Mouse (Mus musculus) R1 (cell line): Measurements from ENCODE around the gene Cox5b.
A peak's percentile ranks its signal among the peaks of the same experiment; 100 is the strongest.

Experiments
- DNase-seq: peaks from one replicate; pipeline ENCODE4 v3.0.0-alpha.2; 2018; ENCODE audit warnings: low read depth, low spot score

Cox5b gene

DNA sequence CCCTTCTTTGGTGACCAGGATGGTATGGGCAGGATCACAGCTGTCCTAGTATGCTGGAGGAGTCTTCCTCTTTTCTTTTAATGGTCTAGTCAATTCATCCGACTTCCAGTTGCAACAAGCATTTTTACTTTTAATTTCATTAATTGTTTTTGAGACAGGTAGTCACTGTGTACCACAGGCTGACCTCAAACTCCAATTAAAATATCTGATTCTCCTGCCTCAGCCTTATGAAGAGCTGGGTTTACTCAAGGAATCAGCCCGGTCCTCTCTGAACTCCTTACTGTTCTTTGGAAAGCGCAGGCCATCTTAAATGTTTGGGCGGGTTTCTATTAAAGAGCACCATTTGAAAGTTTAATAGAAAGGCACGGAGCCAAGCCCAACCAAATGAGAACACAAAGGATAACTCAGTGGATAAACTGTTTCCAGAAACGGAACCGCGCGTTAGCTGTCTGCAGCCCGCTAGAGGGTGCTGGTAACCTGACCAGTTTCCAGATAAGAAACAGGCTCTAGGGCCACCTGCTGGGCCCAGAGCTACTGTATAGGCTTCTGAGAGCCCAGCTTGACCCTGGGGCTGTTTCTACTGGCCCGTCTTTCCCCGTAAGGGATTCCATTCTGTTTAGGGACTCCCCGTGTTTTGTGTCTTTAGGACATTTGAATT lies 7.3 kb upstream of the Cox5b start:
- DNase-seq, result peak; percentile 92

DNA sequence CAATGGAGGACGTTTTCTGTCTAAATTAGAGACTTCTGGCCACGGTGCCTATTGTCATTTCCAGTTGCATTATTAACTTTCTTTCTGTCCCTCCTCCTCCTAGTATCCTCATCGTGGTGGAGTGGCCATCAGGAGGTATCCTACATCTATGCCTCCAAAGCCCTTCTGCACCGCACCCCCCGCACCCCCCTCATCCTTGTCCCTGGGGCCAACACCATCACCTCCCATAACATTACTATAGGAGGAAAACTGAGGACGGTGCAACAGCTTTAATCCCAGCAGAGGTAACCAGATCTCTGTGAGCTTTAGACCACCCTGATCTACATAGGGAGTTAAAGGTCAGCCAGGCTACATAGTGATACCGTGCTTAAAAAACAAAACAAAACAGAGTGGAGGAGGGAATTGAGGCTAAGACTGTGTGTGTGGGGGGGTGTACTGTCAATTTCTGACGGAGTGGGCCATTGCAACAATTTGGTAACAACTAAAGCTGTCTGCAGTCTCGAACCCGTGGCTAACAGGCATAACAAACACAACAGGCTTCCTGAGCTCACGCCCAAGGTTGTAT lies 496 bp upstream of the Cox5b start:
- no peak for DNase-seq

DNA sequence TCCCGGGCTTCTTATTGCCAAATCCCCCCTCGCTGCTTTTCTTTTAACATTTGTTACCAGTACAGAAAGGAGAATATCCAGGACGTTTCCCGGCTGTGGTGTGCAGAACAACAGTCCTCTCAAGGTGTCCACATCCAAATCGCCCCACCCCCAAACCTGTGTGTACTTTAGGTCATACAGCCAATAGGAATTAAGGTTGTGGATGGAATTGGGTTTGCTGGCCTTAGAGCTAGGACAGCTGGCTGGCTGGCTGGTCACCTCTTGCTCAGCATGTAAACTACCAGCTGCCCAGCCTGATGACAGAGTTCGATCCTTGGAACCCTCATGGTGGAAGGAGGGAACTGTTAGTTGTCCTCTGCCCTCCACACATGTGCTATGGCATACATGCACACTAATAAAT lies 3.6 kb downstream of the Cox5b start:
- no peak for DNase-seq

DNA sequence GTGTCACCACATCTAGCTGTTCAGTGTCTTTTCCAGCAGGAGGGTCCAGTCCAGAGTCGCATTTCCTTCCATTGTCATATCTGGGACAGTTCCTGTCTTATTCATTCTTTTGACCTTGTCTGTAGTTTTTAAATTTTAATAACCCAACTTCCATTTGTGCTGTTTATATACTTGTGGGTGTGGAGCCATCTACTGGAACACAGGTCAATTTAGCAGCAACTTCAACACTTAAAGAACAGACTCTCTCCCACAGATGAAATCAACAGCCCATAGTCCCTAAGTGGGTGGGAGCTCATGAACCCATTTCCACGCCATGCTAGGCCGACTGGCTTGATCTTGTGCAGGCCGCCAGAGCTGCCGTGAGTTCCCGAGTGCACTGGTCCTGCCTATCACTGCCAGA lies 5.2 kb downstream of the Cox5b start:
- DNase-seq, result no peak

DNA sequence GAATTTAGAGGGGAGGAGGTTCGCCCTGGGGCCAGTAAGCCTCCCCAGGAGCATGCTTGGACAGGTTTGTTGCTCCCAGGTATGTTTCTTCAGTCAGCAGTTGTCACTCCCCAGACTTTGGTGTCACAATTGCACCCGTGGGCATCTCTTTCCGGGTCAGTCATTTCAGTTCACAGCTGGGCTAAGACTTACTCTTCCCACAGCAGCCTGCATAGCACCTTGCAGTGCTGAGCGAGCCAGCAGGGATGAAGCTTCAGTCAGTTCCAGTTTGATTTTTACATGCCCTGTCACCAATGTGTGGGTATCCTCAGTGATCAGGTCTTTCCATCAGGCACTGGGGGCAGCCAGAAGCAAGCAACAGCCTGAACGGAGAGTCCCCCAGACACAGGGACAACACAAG lies 5.8 kb downstream of the Cox5b start:
- DNase-seq, result no peak

DNA sequence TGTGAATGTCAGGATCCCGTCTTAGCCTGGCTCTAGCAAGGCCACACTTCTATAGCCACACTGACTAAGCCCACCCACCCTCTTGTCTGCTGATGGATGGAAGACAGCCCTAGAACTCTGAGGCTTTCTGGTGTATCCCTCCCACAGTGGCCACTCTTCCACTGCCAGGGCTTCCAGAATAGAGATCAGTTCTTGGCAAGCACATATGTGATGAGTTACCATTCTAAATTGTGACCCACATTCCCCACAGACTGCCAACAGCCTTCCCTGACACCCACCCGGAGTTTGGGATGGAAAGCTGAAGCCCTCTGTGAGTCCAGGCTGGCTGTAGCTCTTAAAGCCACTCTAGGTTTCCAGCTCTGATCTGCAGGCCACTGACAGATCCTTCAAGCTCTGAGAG lies 15.9 kb downstream of the Cox5b start:
- DNase-seq, result no peak

DNA sequence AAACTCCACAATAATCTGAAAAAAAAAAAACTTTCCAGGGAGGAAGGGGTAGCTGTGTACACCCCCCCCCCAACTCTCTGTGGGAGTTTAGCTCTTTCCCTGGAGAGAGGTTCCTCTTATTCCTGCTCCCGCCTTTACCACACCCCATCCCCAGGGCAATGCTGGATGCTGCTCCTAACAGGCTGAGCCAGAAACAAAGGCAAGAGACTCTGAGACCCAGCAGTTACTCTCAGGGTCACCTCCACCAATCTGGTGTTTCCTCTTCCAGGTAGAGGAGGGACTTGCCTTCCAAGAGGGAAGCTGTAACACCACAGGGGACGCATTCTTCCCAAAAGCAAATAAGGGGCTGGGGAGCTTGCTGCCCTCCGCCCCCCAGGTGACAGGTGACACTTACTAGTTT lies 16.5 kb downstream of the Cox5b start:
- peak; percentile 93 for DNase-seq

DNA sequence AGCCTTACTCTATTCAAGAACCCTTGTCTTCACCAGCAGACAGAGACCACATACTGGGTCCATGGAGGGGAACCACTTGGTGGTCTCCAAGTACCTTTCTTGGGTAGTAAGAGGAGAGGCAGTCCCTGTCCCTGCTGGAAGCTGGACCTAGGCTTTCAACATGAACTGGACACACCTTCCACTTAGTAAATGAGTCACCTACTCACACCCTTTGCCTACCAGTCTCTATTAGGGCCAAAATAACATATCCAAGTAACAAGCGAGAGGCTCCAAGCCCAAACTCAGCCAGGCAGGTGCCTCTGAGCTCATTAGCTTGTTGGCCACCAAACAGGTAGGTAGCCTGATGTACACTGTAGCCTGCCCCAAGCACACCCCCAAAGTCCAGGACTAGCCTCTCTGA lies 17.4 kb downstream of the Cox5b start:
- DNase-seq, result no peak

DNA sequence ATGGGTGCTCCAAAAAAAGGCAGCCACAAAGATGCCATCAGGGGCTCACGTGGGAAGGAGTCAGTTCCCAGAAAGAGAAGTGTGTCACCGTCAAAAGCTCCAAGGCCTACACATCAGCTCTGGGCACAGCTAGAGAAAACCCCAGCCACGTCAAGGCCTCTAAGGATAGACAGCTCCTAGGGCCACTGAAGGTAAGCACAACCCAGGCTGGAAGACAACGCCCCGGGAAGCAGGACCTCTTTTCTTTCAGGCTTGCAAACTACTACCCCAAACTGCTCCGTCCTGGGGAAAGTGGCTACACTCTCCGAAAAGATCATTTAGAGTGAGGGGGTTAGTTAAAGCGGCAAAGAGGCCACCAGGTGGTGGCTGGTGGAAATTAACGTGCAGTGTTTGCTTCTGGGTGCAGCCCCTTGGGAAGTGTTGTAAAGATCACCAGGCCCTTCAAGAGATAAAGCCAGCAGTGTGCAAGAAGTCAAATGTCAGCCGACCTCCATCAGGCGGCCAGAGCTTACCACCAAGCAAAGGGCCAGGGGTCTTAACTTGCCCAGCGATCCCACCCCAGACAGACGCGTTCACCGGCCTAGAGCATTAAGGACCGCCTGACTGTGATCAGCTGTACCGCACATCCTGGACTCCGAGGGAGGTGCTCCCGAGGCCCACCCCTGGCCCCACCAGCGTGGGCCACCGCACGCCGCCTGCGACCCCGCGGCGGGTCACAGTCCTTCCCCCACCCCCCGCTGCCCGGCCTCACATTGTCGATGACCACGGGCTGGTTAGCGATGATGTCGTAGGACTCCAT lies 18.0 kb downstream of the Cox5b start:
- peak; percentile 64 for DNase-seq

DNA sequence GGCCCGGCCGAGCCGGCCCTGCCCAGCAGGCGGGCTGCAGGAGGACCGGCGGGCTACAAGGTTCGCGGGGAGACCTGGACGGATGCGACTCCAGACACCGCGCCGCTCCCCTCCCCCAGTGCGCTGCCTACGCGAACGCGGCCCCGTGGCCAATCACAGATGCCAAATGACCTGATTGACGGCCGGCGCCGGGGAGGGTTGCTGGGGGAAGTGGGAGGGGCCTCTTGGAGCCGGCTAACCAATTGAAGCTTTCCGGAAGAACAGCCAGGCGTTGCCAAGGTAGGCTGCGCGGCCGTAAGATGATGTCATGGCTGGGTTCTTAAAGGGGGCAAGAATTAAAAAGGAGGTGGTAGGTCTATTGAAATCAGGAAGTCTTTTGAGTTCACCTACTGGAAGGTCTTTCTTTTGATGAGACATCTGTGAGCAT lies 18.6 kb downstream of the Cox5b start, which contains the start of gene 4933424G06Rik:
TSS of gene 4933424G06Rik (plus strand) at position 296 of the 427 bp plus-strand sequence.
- DNase-seq, result peak; percentile 98

DNA sequence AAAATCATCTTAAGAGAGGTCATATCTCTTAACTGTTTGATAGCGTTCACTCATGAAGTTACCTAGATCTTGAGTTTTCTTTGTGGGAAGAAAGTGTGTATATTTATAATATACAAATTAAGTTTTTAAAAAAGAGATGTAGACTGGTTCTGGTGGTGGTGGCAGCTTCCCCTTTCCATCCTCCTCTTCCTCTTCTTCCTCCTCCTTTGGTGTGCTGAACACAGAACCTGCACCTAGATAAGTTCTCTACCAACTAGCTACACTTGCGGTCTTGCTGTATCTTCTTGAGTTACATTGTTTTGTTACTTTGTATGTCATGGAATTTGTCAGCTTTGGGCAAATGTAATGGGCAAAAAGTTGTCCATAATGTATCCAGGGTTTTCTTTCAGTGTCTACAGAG lies 19.9 kb downstream of the Cox5b start:
- DNase-seq, result no peak

DNA sequence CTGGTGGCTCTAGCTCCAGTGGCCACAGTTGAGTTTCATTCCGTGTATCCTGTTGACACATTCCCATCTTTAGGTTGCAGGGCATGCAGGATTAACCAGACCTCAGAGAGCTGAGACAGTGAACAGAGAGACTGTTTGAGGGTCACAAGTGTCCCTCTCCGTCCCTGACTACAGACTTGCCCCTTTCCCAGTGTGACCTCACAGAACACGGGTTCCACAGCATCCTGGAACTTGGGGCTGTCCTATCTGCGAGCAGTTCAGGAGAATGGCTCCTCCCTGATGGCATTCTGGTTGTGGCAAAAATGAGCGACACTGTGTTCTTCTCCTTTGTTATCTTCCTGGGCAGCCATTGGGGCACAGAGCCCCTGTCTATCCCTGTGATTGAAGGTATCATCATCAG lies 23.1 kb downstream of the Cox5b start, which contains the start of gene Actr1b:
TSS of gene Actr1b (minus strand) at position 112 of the 400 bp plus-strand sequence.
- no peak for DNase-seq

DNA sequence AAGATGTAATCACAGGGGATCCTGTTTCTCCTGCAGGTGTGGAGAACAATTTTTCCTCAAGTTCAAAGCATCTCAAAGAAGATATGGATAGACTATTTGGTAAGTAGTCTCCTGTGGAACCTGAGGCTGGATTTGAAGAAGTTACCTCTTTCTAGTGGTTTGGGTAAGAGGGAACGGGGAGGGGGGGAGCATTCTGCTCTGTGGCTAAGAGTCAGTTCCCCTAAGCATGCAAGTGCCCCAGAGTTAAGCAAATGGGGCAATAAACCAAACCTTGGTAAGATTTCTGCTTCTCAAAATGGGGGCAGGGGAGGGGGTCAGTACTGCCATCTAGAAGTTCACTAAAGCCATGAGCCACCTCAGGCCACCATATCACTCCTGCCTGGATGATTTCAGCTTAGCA lies 27.5 kb downstream of the Cox5b start:
- no peak for DNase-seq

DNA sequence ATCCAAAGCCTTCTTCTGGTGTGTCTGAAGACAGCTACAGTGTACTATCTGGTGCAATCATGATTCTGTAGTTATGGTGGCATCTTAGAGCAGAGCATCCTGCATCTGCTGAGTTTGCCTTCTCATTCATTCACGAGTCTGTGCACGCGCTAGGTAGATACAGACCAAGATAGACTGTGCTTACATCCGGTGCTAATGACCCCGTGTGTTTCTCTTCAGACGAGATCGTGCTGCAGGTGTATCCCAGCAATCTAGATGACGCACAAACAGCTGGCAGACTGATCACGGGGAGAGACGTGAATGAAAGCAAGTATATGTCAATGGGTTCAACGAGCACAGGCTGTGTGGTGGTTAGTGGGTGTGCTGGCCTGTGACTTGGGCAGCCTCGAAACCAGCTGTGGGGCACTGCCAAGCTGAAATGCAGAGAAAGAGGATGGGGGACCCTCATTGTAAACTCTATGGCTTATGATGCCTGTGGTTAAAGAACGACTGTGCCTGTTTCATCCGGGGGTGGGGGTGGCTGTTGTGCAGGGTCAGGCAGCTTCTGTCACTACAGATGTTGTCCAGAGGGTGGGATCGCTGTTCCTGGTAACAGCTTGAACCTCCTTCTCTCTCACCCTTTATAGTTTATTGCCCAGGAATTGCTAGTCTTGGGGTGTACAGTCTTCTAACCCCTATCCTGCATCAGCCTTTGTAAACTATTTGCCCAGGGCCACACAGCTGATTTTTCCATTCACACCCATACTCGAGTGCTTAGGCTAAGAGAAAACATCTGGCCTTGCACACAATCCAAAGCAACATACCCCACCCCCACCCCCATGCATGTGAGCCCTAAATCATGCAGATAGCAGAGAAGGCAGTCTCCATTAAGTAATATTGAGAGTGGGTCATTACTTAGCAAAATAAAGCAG lies 32.2 kb downstream of the Cox5b start:
- DNase-seq, result no peak

DNA sequence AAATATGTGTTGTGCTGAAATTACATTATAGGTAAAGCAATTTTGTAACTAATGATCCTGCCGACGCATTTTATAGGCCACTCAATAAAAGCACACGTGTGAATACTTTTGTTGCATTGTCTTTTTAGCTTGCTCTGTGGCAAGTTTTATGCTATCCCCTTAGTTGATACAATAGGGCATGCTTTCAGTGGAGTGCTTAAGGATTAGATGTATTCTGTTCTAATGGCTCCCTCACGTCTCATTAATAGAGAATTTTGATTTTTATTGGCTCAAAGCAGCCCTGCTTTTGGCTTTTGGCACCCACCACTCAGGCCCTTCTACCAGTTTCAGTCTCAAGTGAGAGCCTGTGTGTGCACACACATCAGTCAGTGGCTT lies 32.8 kb downstream of the Cox5b start:
- DNase-seq, result no peak

DNA sequence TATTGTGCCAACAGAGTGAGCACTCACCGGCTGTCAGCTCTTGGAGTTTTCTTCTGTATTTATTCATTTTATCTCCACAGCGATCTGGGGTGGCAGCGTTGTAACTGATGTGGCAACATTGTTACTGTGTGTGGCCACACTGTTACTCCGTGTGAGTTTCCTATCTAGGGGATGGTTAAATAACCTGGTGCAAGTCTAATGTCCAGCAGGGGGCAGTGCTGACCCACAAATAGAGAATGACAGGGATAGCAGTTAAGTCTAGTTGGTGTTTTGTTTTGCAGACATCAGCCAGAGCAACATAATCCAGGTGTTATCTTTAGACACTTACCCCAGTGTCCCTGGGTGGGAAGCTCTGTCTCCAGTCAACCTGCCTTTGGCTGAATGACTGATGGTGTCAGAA lies 46.1 kb downstream of the Cox5b start:
- DNase-seq, result peak; percentile 86

DNA sequence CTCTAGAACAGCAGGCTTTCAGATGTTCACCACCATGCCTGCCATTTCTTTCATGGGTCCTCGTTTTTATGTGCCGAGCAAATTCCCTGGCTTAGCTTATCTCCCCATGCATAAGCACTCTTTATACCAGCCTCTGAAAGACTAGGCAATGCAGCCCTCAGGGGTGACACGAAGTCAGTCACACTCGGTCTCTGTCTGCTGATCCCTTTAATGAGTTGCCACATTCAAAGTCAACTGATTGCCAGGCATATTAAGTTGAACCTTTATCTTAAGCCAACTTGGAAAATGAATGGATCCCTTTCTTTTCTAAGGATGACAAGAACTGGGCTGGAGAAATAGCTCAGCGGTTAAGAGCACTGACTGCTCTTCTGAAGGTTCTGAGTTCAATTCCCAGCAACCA lies 48.0 kb downstream of the Cox5b start:
- DNase-seq, result no peak

DNA sequence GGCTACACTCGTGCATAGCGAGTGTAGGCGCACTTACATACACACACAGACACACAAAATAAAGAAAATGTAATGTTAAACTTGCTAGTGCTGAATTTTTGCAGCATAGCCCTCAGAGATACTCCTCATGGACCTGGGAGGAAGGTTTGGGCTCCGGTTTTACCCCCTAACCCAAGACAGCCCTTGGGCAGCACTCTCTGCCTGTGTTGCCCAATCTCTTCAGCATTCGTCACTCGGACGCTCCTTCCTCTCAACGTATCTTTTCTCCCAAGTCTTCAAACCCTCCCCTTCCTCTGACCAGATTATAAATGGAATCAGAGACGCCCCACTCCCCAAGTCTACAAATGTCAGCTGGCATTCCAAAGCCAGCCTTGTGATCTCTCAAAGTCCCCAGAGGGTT lies 51.8 kb downstream of the Cox5b start:
- no peak for DNase-seq
